Mouse (Mus musculus): ENCODE results near the gene Ckmt2.
A peak's percentile ranks its signal among the peaks of the same experiment; 100 is the strongest.

The Ckmt2 gene

DNA sequence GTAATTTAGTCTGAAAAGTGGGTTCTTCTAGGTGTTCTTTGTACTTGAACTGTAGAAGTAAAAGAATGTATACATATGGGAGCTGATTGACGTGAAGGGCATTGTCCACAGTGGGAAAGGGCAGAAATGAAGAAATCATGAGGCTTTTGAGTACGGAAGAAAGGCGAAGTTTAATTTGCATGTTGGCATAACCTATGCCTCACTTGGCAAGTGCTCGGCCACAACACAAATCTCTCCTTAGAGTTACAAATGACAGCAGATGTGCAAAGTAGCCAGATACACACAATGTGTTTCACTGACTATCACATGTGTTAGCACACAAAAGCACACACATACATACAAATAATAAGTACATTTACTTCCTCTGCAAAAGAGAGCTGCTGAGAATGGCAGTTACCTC lies 3.6 kb upstream of the Ckmt2 start:
- TF ChIP-seq CTCF (conservative IDR thresholded peaks at IDR 0.05; ENCODE audit: low read length): no peak
- no peak for TF ChIP-seq POU5F1 (IDR thresholded peaks at IDR 0.05; ENCODE audit: borderline replicate concordance, low read length)
- TF ChIP-seq NANOG (IDR thresholded peaks at IDR 0.05; ENCODE audit: borderline replicate concordance, low read length): no peak
- no peak overlapping the region for H3K4me3 ChIP-seq (replicated peaks; ENCODE audit: low read length)
- peaks cover 22% of the 10 kb centered on the region for H3K4me1 ChIP-seq (replicated peaks; ENCODE audit: low read depth, low read length)
- no peaks in the 10 kb centered on the region for H3K27me3 ChIP-seq (ENCODE audit: insufficient read depth, low read length)
- no peaks in the 10 kb centered on the region for H3K36me3 ChIP-seq (ENCODE audit: insufficient read depth, low read length)
- no peaks in the 10 kb centered on the region for H3K9me3 ChIP-seq (ENCODE audit: low read length)

DNA sequence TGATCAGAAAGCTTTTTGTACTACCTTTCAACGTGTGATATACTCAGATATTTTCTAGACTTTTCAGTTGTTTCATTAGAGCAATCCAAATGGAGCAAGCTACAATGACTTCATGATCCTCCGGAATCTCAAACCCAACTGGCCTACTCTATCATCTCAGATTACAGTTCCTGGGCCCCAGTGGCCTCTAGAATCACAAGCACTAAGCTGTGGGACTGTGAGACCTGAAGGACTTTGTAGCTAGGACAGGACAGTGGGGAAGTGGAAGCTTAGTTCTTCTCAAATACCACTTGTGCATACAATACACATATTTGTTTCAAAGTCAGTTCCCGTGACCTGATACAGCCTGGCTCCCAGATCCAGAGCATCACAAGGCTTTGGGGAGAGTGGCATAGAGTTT lies 1.3 kb upstream of the Ckmt2 start:
- Histone ChIP-seq H3K4me3 (replicated peaks; ENCODE audit: low read length) (no peak overlapping the region), H3K36me3 (ENCODE audit: insufficient read depth, low read length) (no peaks in the 10 kb centered on the region), H3K27me3 (ENCODE audit: insufficient read depth, low read length) (0 out of 2 replicates have a peak, but pooled peaks cover 5% of the 10 kb centered on the region), H3K4me1 (replicated peaks; ENCODE audit: low read depth, low read length) (peaks cover 13% of the 10 kb centered on the region), H3K9me3 (ENCODE audit: low read length) (no peaks in the 10 kb centered on the region)
- TF ChIP-seq POU5F1 (IDR thresholded peaks at IDR 0.05; ENCODE audit: borderline replicate concordance, low read length) (no peak), CTCF (conservative IDR thresholded peaks at IDR 0.05; ENCODE audit: low read length) (no peak), NANOG (IDR thresholded peaks at IDR 0.05; ENCODE audit: borderline replicate concordance, low read length) (no peak)

DNA sequence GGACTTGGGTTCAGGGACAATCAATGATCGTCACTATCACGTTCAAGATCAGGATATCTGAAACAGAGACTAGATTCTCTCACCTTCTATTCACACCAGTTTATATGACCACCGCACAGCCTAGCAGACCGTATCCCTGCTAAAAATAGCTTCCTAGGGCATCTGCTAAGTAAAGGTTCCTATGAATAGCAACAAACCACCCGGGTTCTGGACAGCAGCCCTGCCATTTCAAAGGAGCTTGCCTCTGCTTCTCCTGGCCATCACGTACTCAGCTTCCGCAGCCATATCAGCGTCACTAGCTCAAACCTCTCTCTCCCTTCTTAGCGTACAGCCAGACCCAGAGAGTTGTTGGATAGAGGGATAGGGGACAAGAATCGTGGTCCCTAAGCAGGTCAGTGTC lies 665 bp upstream of the Ckmt2 start:
- H3K9me3 ChIP-seq (ENCODE audit: low read length): no peaks in the 10 kb centered on the region
- no peak overlapping the region for H3K4me3 ChIP-seq (replicated peaks; ENCODE audit: low read length)

DNA sequence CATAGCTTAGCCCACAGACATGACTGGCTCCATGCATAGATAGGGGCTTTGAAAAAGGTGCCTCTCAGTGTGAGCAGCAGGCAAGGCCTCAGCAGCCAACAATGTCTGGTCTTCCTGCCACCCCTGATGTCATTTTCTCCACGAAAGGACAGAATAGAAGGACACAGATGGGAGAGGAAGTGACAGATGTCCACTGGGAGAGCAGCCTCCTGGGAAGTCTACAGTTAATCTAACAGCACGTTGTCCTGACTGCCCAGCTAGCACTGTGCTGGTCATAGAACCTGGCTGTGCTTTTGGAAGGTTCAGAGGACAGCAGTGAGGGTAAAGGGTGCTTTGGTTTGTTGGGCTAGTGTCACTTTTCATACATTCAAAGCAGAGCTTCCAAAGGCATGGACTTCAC lies 1.1 kb downstream of the Ckmt2 start:
- 0 out of 2 replicates have a peak, but pooled peaks cover 5% of the 10 kb centered on the region for H3K27me3 ChIP-seq (ENCODE audit: insufficient read depth, low read length)
- H3K4me3 ChIP-seq (replicated peaks; ENCODE audit: low read length): no peak overlapping the region
- TF ChIP-seq CTCF (conservative IDR thresholded peaks at IDR 0.05; ENCODE audit: low read length) (no peak), NANOG (IDR thresholded peaks at IDR 0.05; ENCODE audit: borderline replicate concordance, low read length) (no peak), POU5F1 (IDR thresholded peaks at IDR 0.05; ENCODE audit: borderline replicate concordance, low read length) (no peak)
- no peaks in the 10 kb centered on the region for H3K9me3 ChIP-seq (ENCODE audit: low read length)
- no peaks in the 10 kb centered on the region for H3K36me3 ChIP-seq (ENCODE audit: insufficient read depth, low read length)
- 0 out of 2 replicates have a peak, but pooled peaks cover 5% of the 10 kb centered on the region for H3K4me1 ChIP-seq (replicated peaks; ENCODE audit: low read depth, low read length)

More for the DNA sequence above, 665 bp upstream of the Ckmt2 start:
- Histone ChIP-seq H3K27me3 (ENCODE audit: insufficient read depth, low read length) (0 out of 2 replicates have a peak, but pooled peaks cover 5% of the 10 kb centered on the region), H3K4me1 (replicated peaks; ENCODE audit: low read depth, low read length) (peaks cover 6% of the 10 kb centered on the region; the same call in 1 of the 2 replicates), H3K36me3 (ENCODE audit: insufficient read depth, low read length) (no peaks in the 10 kb centered on the region)
- no peak for TF ChIP-seq POU5F1 (IDR thresholded peaks at IDR 0.05; ENCODE audit: borderline replicate concordance, low read length)
- TF ChIP-seq NANOG (IDR thresholded peaks at IDR 0.05; ENCODE audit: borderline replicate concordance, low read length): no peak

DNA sequence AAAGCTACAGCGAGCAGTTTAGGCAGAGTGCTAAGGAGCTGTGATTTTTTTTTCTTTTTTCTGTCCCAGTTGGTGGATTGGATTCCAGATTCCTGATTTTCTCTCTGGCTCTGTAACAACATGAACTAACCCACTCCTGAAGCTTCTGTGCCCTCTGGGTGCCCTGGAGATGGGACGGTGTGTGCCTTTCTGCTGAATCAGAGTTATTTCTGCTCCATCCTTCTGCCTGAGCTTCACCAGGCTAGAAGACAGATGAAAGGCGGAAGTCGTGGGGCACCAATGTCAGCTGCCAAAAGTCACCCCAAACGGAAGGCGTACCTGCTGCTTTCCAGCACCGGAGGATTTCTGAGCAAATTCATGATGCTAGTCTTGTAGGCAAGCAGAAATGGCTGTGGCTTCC lies 2.1 kb downstream of the Ckmt2 start:
- no peak for TF ChIP-seq NANOG (IDR thresholded peaks at IDR 0.05; ENCODE audit: borderline replicate concordance, low read length)
- no peak for TF ChIP-seq POU5F1 (IDR thresholded peaks at IDR 0.05; ENCODE audit: borderline replicate concordance, low read length)
- TF ChIP-seq CTCF (conservative IDR thresholded peaks at IDR 0.05; ENCODE audit: low read length): no peak
- Histone ChIP-seq H3K9me3 (ENCODE audit: low read length) (no peaks in the 10 kb centered on the region), H3K4me3 (replicated peaks; ENCODE audit: low read length) (no peak overlapping the region)

DNA sequence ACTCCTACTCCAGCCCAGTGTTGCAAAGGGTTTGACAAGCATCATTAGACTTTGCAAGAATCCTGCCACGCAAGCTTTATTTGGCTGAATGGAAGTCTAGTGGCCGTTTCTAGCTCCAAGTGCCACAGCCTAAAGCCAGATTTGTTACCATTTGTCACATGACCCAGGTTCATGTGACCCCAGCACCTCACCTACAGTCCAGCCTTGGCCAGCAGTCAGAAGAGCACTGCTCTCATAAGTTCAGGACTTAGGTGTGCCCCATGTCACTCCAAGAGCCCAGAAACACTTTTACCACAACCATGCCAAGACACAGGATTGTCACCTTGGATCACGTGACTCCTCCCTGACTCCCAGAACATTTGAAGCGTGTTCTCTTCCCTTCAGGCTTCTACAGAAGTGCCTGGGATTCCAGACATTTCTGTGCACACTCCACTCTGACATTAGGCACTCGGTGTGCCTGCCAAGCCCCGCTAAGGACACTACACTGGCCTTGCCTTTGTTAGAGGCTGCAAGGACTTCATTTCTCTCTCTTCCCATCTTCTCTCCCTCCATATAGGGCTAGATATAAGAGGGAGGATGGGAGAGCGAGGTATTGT lies 2.9 kb downstream of the Ckmt2 start:
- 0 out of 2 replicates have a peak, but pooled peaks cover 5% of the 10 kb centered on the region for H3K4me1 ChIP-seq (replicated peaks; ENCODE audit: low read depth, low read length)
- no peak for TF ChIP-seq NANOG (IDR thresholded peaks at IDR 0.05; ENCODE audit: borderline replicate concordance, low read length)
- TF ChIP-seq CTCF (conservative IDR thresholded peaks at IDR 0.05; ENCODE audit: low read length): no peak
- TF ChIP-seq POU5F1 (IDR thresholded peaks at IDR 0.05; ENCODE audit: borderline replicate concordance, low read length): no peak
- no peaks in the 10 kb centered on the region for H3K9me3 ChIP-seq (ENCODE audit: low read length)
- H3K36me3 ChIP-seq (ENCODE audit: insufficient read depth, low read length): no peaks in the 10 kb centered on the region
- H3K27me3 ChIP-seq (ENCODE audit: insufficient read depth, low read length): 0 out of 2 replicates have a peak, but pooled peaks cover 5% of the 10 kb centered on the region
- no peak overlapping the region for H3K4me3 ChIP-seq (replicated peaks; ENCODE audit: low read length)

More for the DNA sequence above, 2.1 kb downstream of the Ckmt2 start:
- H3K27me3 ChIP-seq (ENCODE audit: insufficient read depth, low read length): 0 out of 2 replicates have a peak, but pooled peaks cover 5% of the 10 kb centered on the region
- 0 out of 2 replicates have a peak, but pooled peaks cover 5% of the 10 kb centered on the region for H3K4me1 ChIP-seq (replicated peaks; ENCODE audit: low read depth, low read length)
- H3K36me3 ChIP-seq (ENCODE audit: insufficient read depth, low read length): no peaks in the 10 kb centered on the region

DNA sequence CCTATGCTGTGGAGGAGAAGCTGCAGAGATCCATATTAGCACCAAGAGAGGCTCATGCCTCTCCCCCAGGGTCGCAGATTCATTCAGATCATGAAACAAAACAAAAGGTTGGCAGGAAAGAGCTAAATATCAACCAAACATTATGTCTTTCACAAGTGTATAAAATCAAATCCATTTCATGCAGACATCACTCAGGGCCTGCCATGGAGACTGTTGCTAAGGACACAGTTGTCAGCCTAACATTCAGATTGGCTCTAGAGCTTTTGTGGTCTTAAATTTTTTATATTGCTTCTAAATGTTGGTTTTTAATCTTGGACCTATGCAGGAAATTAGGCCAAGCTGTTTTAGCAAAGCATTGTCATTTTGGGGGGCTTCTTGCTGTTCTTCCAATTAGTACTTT lies 8.1 kb downstream of the Ckmt2 start:
- TF ChIP-seq CTCF (conservative IDR thresholded peaks at IDR 0.05; ENCODE audit: low read length): no peak
- TF ChIP-seq NANOG (IDR thresholded peaks at IDR 0.05; ENCODE audit: borderline replicate concordance, low read length): no peak
- no peak for TF ChIP-seq POU5F1 (IDR thresholded peaks at IDR 0.05; ENCODE audit: borderline replicate concordance, low read length)
- H3K36me3 ChIP-seq (ENCODE audit: insufficient read depth, low read length): no peaks in the 10 kb centered on the region
- H3K27me3 ChIP-seq (ENCODE audit: insufficient read depth, low read length): no peaks in the 10 kb centered on the region
- H3K9me3 ChIP-seq (ENCODE audit: low read length): no peaks in the 10 kb centered on the region
- no peaks in the 10 kb centered on the region for H3K4me1 ChIP-seq (replicated peaks; ENCODE audit: low read depth, low read length)
- no peak overlapping the region for H3K4me3 ChIP-seq (replicated peaks; ENCODE audit: low read length)

DNA sequence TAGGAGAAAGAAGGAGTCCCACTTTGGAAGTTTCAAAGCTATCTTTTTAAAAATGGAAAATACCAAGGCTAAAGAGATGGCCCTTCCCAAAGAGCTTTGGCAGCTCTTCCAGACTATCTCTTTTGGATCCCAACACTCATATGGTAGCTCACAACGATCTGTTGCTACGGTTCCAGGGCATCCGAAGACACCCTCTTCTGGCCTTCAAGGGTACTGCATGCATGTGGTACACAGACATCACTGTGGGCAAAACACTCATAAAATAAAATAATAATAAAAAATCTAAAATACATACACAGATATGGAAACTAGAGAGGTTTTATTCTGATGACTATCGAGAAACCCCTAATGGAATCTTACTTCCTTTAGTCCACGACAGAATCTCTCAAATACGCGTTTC lies 17.9 kb downstream of the Ckmt2 start:
- Histone ChIP-seq H3K9me3 (ENCODE audit: low read length) (no peaks in the 10 kb centered on the region), H3K36me3 (ENCODE audit: insufficient read depth, low read length) (no peaks in the 10 kb centered on the region), H3K27me3 (ENCODE audit: insufficient read depth, low read length) (no peaks in the 10 kb centered on the region), H3K4me3 (replicated peaks; ENCODE audit: low read length) (no peak overlapping the region), H3K4me1 (replicated peaks; ENCODE audit: low read depth, low read length) (peaks cover 7% of the 10 kb centered on the region; the same call in 1 of the 2 replicates)
- TF ChIP-seq CTCF (conservative IDR thresholded peaks at IDR 0.05; ENCODE audit: low read length): peak; percentile 78
- no peak for TF ChIP-seq NANOG (IDR thresholded peaks at IDR 0.05; ENCODE audit: borderline replicate concordance, low read length)
- TF ChIP-seq POU5F1 (IDR thresholded peaks at IDR 0.05; ENCODE audit: borderline replicate concordance, low read length): no peak

DNA sequence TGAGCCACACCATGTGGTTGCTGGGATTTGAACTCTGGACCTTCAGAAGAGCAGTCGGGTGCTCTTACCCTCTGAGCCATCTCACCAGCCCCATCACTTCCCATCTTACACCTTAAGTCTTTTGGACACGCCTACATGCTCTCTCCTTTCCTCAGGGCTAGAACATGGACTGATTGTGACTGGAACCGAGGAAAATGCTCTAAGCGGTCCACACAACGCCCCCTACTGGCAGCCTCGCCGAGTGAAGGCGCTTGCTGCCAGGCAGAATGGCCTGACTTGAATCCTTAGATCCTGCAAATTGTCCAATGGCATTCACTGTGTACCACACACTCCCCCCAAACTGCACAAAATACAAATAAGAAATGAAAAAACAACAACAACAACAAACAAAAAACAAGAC lies 19.3 kb downstream of the Ckmt2 start:
- peaks cover 7% of the 10 kb centered on the region; the same call in 1 of the 2 replicates for H3K4me1 ChIP-seq (replicated peaks; ENCODE audit: low read depth, low read length)
- H3K36me3 ChIP-seq (ENCODE audit: insufficient read depth, low read length): no peaks in the 10 kb centered on the region
- TF ChIP-seq CTCF (conservative IDR thresholded peaks at IDR 0.05; ENCODE audit: low read length) (peak; percentile 59), POU5F1 (IDR thresholded peaks at IDR 0.05; ENCODE audit: borderline replicate concordance, low read length) (no peak)
- no peaks in the 10 kb centered on the region for H3K27me3 ChIP-seq (ENCODE audit: insufficient read depth, low read length)
- H3K4me3 ChIP-seq (replicated peaks; ENCODE audit: low read length): no peak overlapping the region
- H3K9me3 ChIP-seq (ENCODE audit: low read length): no peaks in the 10 kb centered on the region

Data from E14TG2a.4 (cell line).